Comparison of ENCODE assay signal across 13 mouse cellular contexts in the genomic region with DNA sequence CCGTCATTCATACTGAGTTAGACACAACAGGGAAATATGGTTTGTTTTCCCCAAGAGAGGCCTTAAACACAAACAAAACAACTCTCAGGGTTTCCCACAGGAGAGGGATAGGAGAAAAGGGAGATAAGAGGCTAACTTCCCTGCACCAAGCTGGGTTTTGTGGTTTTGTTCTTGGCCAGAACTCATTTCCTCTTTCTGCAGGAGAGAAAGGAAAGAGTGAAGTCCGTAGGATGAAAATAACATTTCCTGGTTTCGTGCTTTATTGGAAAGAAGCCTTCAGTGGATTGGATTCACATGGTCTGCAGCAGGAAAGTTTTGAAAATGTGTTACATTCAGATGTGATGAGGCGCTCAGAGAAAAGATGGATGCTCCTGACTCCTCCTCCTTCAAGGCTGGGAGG.
DNase-seq lines count a peak whose midpoint lies in the region; ATAC-seq and TF ChIP-seq lines count a peak whose summit lies in the region.
"Had no signal": no experiment of that assay in that cellular context is flagged by ENCODE, and none has a peak within 500 bp of the region (broad histone marks: within the 10 kb centered on the region; RNA-seq: fewer than 3 reads in every experiment).

No protein-coding gene starts in this region.

- H3K9me3 ChIP-seq in hindbrain, embryonic 13.5 days, result no peaks in the 10 kb centered on the region
- no peaks in the 10 kb centered on the region for H3K9me3 ChIP-seq in hindbrain, embryonic 14.5 days (ENCODE audit: control insufficient read depth, low read length)
- H3K9me3 ChIP-seq in lung, embryonic 16.5 days (ENCODE audit: control insufficient read depth, low read length), result no peaks in the 10 kb centered on the region
- H3K9me3 ChIP-seq in heart, embryonic 15.5 days (replicated peaks), result no peaks in the 10 kb centered on the region
- no peaks in the 10 kb centered on the region for H3K9me3 ChIP-seq in stomach, embryonic 15.5 days
- H3K9me3 ChIP-seq: hindbrain, embryonic 12.5 days had no signal

- no peak for DNase-seq in hindbrain, embryonic 14.5 days (ENCODE audit: low spot score)
- no peak for DNase-seq in lung, postnatal 14 days
- no peak for DNase-seq in cerebellum, postnatal 14 days
- no peak for DNase-seq in thymus, adult 2 months
- DNase-seq: adrenal gland, postnatal 10 days; cerebellum, adult 11 months; embryo, embryonic 11 days had no signal

- H3K4me1 ChIP-seq in hindbrain, embryonic 13.5 days (replicated peaks), result peaks cover 61% of the 10 kb centered on the region
- peaks cover 44% of the 10 kb centered on the region for H3K4me1 ChIP-seq in hindbrain, embryonic 14.5 days (replicated peaks; ENCODE audit: control insufficient read depth, insufficient read depth, low read length)
- H3K4me1 ChIP-seq in lung, embryonic 16.5 days (replicated peaks; ENCODE audit: control insufficient read depth, insufficient read depth, low read length), result peaks cover 41% of the 10 kb centered on the region
- H3K4me1 ChIP-seq in heart, embryonic 15.5 days (replicated peaks), result peaks cover 46% of the 10 kb centered on the region
- H3K4me1 ChIP-seq in stomach, embryonic 15.5 days, result peaks cover 22% of the 10 kb centered on the region
- no peaks in the 10 kb centered on the region for H3K4me1 ChIP-seq in thymus, adult 2 months (replicated peaks; ENCODE audit: control insufficient read depth, insufficient read depth, low read length)

- H3K4me3 ChIP-seq in hindbrain, embryonic 13.5 days, result no peak overlapping the region
- no peak overlapping the region for H3K4me3 ChIP-seq in hindbrain, embryonic 14.5 days (replicated peaks; ENCODE audit: low read length)
- no peak overlapping the region for H3K4me3 ChIP-seq in lung, embryonic 16.5 days (ENCODE audit: low read length)
- no peak overlapping the region for H3K4me3 ChIP-seq in heart, embryonic 15.5 days
- no peak overlapping the region for H3K4me3 ChIP-seq in stomach, embryonic 15.5 days (replicated peaks)
- H3K4me3 ChIP-seq in thymus, adult 2 months (ENCODE audit: control insufficient read depth, insufficient read depth, low read length), result no peak overlapping the region
- H3K4me3 ChIP-seq: hindbrain, embryonic 12.5 days had no signal

- no peak overlapping the region for H3K4me2 ChIP-seq in hindbrain, embryonic 13.5 days
- H3K4me2 ChIP-seq in hindbrain, embryonic 14.5 days (replicated peaks), result no peak overlapping the region
- peak overlapping the region; percentile 22; the same call in 1 of the 2 replicates for H3K4me2 ChIP-seq in lung, embryonic 16.5 days (ENCODE audit: low read depth, low read length)
- H3K4me2 ChIP-seq in heart, embryonic 15.5 days, result no peak overlapping the region
- no peak overlapping the region; the same call in 1 of the 2 replicates for H3K4me2 ChIP-seq in stomach, embryonic 15.5 days
- H3K4me2 ChIP-seq: hindbrain, embryonic 12.5 days had no signal

- no peak for TF ChIP-seq CTCF in thymus, adult 2 months (IDR thresholded peaks at IDR 0.05; ENCODE audit: borderline replicate concordance, control insufficient read depth, extremely low read depth, insufficient read depth, low read length, poor library complexity)

- no peak overlapping the region for H3K9ac ChIP-seq in hindbrain, embryonic 13.5 days
- no peak overlapping the region for H3K9ac ChIP-seq in hindbrain, embryonic 14.5 days
- no peak overlapping the region for H3K9ac ChIP-seq in lung, embryonic 16.5 days (ENCODE audit: low read length)
- no peak overlapping the region for H3K9ac ChIP-seq in heart, embryonic 15.5 days
- H3K9ac ChIP-seq in stomach, embryonic 15.5 days, result no peak overlapping the region
- H3K9ac ChIP-seq: hindbrain, embryonic 12.5 days had no signal

- TF ChIP-seq POLR2A in thymus, adult 2 months (IDR thresholded peaks at IDR 0.05; ENCODE audit: control insufficient read depth, extremely low read depth, insufficient read depth, low read length, poor library complexity), result no peak

- H3K36me3 ChIP-seq in hindbrain, embryonic 13.5 days, result no peaks in the 10 kb centered on the region
- no peaks in the 10 kb centered on the region for H3K36me3 ChIP-seq in hindbrain, embryonic 14.5 days (replicated peaks; ENCODE audit: control insufficient read depth, insufficient read depth)
- H3K36me3 ChIP-seq in lung, embryonic 16.5 days (ENCODE audit: control insufficient read depth, insufficient read depth, low read length), result no peaks in the 10 kb centered on the region
- H3K36me3 ChIP-seq in heart, embryonic 15.5 days, result no peaks in the 10 kb centered on the region
- H3K36me3 ChIP-seq in stomach, embryonic 15.5 days, result no peaks in the 10 kb centered on the region
- no peaks in the 10 kb centered on the region for H3K36me3 ChIP-seq in thymus, adult 2 months (ENCODE audit: control insufficient read depth, insufficient read depth, low read length)
- H3K36me3 ChIP-seq: hindbrain, embryonic 12.5 days had no signal

- WGBS in hindbrain, embryonic 13.5 days, result 84% methylated on average over 4 of the region's 4 CpGs
- WGBS in hindbrain, embryonic 14.5 days, result 85% methylated on average over 4 of the region's 4 CpGs
- WGBS in lung, embryonic 16.5 days, result 53% methylated on average over 4 of the region's 4 CpGs
- WGBS in heart, embryonic 15.5 days, result 60% methylated on average over 4 of the region's 4 CpGs
- WGBS in stomach, embryonic 15.5 days, result 32% methylated on average over 4 of the region's 4 CpGs
- 30% methylated on average over 4 of the region's 4 CpGs for WGBS in thymus, adult 2 months

- ATAC-seq in hindbrain, embryonic 13.5 days (ENCODE audit: low FRiP score), result no peak
- no peak for ATAC-seq in hindbrain, embryonic 14.5 days (ENCODE audit: low FRiP score)
- no peak for ATAC-seq in lung, embryonic 16.5 days (ENCODE audit: low read depth)
- ATAC-seq in heart, embryonic 15.5 days (replicated peaks; ENCODE audit: insufficient number of reproducible peaks, insufficient read depth, low FRiP score, low read depth), result no peak
- no peak for ATAC-seq in stomach, embryonic 15.5 days (ENCODE audit: insufficient read depth, low FRiP score, low read depth)
- ATAC-seq: forebrain, embryonic 16.5 days had no signal

- no peaks in the 10 kb centered on the region for H3K27me3 ChIP-seq in hindbrain, embryonic 13.5 days
- no peaks in the 10 kb centered on the region for H3K27me3 ChIP-seq in hindbrain, embryonic 14.5 days (ENCODE audit: control insufficient read depth, insufficient read depth, low read length)
- no peaks in the 10 kb centered on the region for H3K27me3 ChIP-seq in lung, embryonic 16.5 days (ENCODE audit: control insufficient read depth, insufficient read depth, low read depth, low read length)
- no peaks in the 10 kb centered on the region for H3K27me3 ChIP-seq in heart, embryonic 15.5 days
- no peaks in the 10 kb centered on the region for H3K27me3 ChIP-seq in stomach, embryonic 15.5 days (replicated peaks)
- H3K27me3 ChIP-seq in thymus, adult 2 months (ENCODE audit: control insufficient read depth, insufficient read depth, low read length), result no peaks in the 10 kb centered on the region
- H3K27me3 ChIP-seq: hindbrain, embryonic 12.5 days had no signal

- peak overlapping the region; percentile 62; the same call in 1 of the 2 replicates for H3K27ac ChIP-seq in hindbrain, embryonic 13.5 days
- no peak overlapping the region for H3K27ac ChIP-seq in hindbrain, embryonic 14.5 days
- peak overlapping the region; percentile 95 for H3K27ac ChIP-seq in lung, embryonic 16.5 days (ENCODE audit: low read length)
- peak overlapping the region; percentile 82 for H3K27ac ChIP-seq in heart, embryonic 15.5 days
- peak overlapping the region; percentile 80 for H3K27ac ChIP-seq in stomach, embryonic 15.5 days
- H3K27ac ChIP-seq in thymus, adult 2 months (ENCODE audit: control insufficient read depth, insufficient read depth, low read length), result no peak overlapping the region
- H3K27ac ChIP-seq: hindbrain, embryonic 12.5 days had no signal

Comparison
In these comparisons a context has a peak if more than half of its experiments do, and no peak if none do; other contexts are left out.
1. H3K27ac ChIP-seq: peak in hindbrain, embryonic 13.5 days (single experiment), lung, embryonic 16.5 days (single experiment), heart, embryonic 15.5 days (single experiment) and stomach, embryonic 15.5 days (single experiment); none in hindbrain, embryonic 14.5 days (single experiment) and thymus, adult 2 months (single experiment).